Mouse (Mus musculus) ES-E14 (cell line): ENCODE results near the gene Plpp7.

ENCODE experiments used
- HCFC1 ChIP-seq: IDR thresholded peaks from 2 replicates; pipeline ENCODE4 v1.6.1; 2012; ENCODE audit warnings: low read length, inconsistent platforms, borderline replicate concordance; ENCODE audit not compliant: insufficient read depth
- MAFK ChIP-seq: IDR thresholded peaks from 2 replicates; pipeline ENCODE4 v1.6.1; 2014; ENCODE audit warnings: mild to moderate bottlenecking, low read depth, low read length, inconsistent platforms; ENCODE audit not compliant: insufficient read depth

GRCm38 (mm10) chr2:32079191-32079725 is 16.1 kb upstream of the Plpp7 start:
- no peak for TF ChIP-seq HCFC1
- no peak for TF ChIP-seq MAFK
